Mouse (Mus musculus) midbrain, embryonic 16.5 days (tissue): Measurements from ENCODE around the gene Mrpl24. TPM values are rescaled to one million over a fixed set of nuclear protein-coding genes. Genes with fewer than 3 reads are reported as not detected.

ENCODE experiments used
- ATAC-seq: fragments of 200-750 bp; cut with Nextera tagmentation; 2 replicates; pipeline ENCODE4 v1.8.0; 2017; ENCODE audit warnings: moderate TSS enrichment
- H3K27ac ChIP-seq: fragments of 300-500 bp; sonication (generic); 2 replicates; pipeline ENCODE4 v1.5.1; 2014; ENCODE audit warnings: mild to moderate bottlenecking, low read length, mixed read lengths
- H3K27me3 ChIP-seq: fragments of 300-500 bp; sonication (generic); 2 replicates; pipeline ENCODE4 v1.6.1; 2014; ENCODE audit warnings: low read depth, low read length, mixed read lengths; ENCODE audit not compliant: control insufficient read depth, insufficient read depth
- H3K36me3 ChIP-seq: fragments of 300-500 bp; sonication (generic); 2 replicates; pipeline ENCODE4 v1.6.1; 2014; ENCODE audit warnings: mild to moderate bottlenecking, low read length, moderate library complexity, mixed read lengths; ENCODE audit not compliant: control insufficient read depth, insufficient read depth
- H3K4me1 ChIP-seq: fragments of 300-500 bp; sonication (generic); 2 replicates; pipeline ENCODE4 v1.6.1; 2014; ENCODE audit warnings: mild to moderate bottlenecking, low read length, mixed read lengths; ENCODE audit not compliant: control insufficient read depth, insufficient read depth
- H3K4me2 ChIP-seq: fragments of 300-500 bp; sonication (generic); 2 replicates; pipeline ENCODE4 v1.6.1; 2014; ENCODE audit warnings: mild to moderate bottlenecking, low read length, mixed read lengths
- H3K4me3 ChIP-seq: fragments of 300-500 bp; sonication (generic); 2 replicates; pipeline ENCODE4 v1.5.1; 2014; ENCODE audit warnings: low read depth, mild to moderate bottlenecking, low read length, moderate library complexity, mixed read lengths
- H3K9ac ChIP-seq: fragments of 300-500 bp; sonication (generic); 2 replicates; pipeline ENCODE4 v1.6.1; 2014; ENCODE audit warnings: low read depth, low read length, mixed read lengths
- H3K9me3 ChIP-seq: fragments of 300-500 bp; sonication (generic); replicated peaks from 2 replicates; pipeline ENCODE4 v1.6.1; 2014; ENCODE audit warnings: mild to moderate bottlenecking, low read length, mixed read lengths; ENCODE audit not compliant: control insufficient read depth, poor library complexity, severe bottlenecking
- WGBS: fragments of 180-500 bp; shearing (Covaris S2); extraction: QIAGEN DNeasy Blood & Tissue Kit; methylation state at CpG from one replicate; pipeline ENCODE4 v1.1.7; 2014; 5-methylcytosine and 5-hydroxymethylcytosine counted together
- polyA plus RNA-seq: library from polyadenylated mRNA; unstranded; fragments of >200 nt; fragmentation: Nextera tagmentation; extraction: Ambion mirVana; gene quantifications from 2 replicates; pipeline ENCODE4 v1.2.1, GENCODE M21; 2015

Gene Mrpl24
- polyA plus RNA-seq, 1 experiment from 2014 or later: 51.6 TPM

DNA sequence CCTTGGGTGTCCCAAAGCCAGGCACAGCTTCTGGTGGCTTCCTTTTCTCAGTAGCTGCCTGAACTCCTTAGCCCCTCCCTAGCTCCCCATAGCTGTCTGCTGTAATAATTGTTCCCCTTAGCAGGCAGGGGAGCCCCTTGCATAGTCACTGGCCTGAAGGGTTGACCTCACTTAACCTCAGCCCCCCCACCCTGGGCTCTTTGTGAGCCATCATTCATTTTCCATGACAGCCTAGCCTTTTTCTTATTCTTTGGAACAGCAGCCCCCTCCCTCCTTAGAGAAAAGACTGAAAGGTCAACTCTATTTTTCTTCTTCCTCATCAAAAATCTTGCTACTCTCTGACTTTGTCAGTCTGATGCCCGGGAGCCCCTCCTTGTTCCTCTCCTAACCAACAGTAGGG, 39.7 kb downstream of the Mrpl24 start:
- Histone ChIP-seq H3K4me3 (no peak overlapping the region), H3K36me3 (no peaks in the 10 kb centered on the region), H3K4me1 (no peaks in the 10 kb centered on the region), H3K9me3 (no peaks in the 10 kb centered on the region), H3K4me2 (no peak overlapping the region), H3K9ac (no peak overlapping the region), H3K27me3 (no peaks in the 10 kb centered on the region), H3K27ac (no peak overlapping the region)
- 30% methylated on average over 1 of the region's 1 CpGs for WGBS
- no peak for ATAC-seq

DNA sequence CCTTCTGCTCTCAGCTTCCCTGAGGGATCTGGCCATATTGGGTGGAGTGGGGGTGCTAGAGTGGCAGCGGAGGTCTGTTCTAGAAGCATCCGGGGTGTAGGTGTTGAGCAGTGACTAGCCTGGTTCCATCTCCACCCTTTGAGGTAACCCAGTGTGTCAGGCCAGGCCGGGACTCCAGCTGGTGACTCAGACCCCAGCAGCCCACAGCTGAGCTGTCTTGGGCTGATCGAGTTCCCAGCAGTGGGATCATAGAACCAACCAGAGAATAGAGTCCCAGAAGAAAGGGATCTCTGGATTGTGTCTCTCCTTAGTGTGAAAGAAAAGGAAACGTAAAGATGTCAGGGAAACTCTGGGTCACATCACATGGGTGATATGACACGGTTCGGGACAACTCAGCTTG, 40.1 kb downstream of the Mrpl24 start:
- Histone ChIP-seq H3K4me1 (no peaks in the 10 kb centered on the region), H3K36me3 (no peaks in the 10 kb centered on the region), H3K27me3 (no peaks in the 10 kb centered on the region), H3K9me3 (no peaks in the 10 kb centered on the region), H3K27ac (no peak overlapping the region), H3K4me2 (no peak overlapping the region), H3K4me3 (no peak overlapping the region), H3K9ac (no peak overlapping the region)
- no peak for ATAC-seq
- 69% methylated on average over 7 of the region's 7 CpGs for WGBS

DNA sequence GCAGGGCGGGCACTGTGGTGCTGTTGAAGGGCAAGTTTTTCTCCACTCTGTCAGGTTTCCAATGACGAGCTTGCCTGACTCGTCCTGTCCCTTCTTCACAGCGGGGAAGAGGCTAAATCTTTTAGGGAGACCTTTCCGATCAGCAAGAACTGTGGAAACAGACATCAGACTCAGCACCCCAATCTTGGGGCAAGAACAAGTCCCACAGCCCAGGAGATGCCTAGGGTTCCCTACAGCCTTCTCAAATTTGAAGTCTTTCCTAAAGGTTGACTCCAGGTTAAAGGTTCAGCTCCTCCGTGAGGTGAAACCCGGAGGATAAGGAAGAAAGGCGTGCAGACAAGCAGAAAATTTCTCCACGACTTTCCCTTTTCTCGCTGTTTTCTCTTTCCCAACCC, 40.9 kb downstream of the Mrpl24 start:
- Histone ChIP-seq H3K36me3 (no peaks in the 10 kb centered on the region), H3K4me3 (peak overlapping the region; percentile 49), H3K9ac (peak overlapping the region; percentile 63), H3K9me3 (no peaks in the 10 kb centered on the region), H3K27ac (peak overlapping the region; percentile 79), H3K4me2 (peak overlapping the region; percentile 70), H3K27me3 (no peaks in the 10 kb centered on the region), H3K4me1 (no peaks in the 10 kb centered on the region)
- ATAC-seq: peak; percentile 5; the same call in 1 of the 2 replicates
- WGBS: 3% methylated on average over 10 of the region's 10 CpGs

DNA sequence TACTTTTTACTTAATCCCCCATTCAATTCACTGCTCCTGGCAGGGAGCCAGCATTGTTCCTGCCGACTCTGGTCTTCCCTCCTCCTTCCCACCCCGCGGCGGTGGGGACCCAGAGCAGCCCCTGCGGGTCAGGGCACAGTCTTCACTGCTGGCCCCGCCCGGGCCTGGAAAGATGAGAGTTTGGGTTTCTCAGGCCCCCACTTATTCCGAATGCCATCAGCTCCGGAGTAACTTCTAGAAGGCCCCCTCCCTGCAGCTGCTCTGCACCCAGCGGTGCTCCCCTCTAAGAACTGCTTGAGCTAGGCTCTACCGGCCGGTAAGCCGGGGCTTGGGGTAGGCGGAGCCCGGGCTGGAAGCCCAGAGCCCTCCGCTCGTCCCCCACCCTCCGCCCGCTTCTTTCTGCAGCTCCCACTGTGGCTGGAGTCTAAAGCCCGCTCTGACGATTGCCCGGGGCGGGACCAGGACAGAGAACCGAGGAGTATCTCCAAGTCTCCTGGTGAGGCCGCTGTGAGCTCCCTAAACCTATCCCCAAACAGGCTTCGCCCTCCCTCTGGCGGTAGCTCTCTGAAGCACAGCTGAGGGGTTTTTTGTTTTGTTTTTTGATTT, 41.4 kb downstream of the Mrpl24 start:
- H3K27ac ChIP-seq: peak overlapping the region; percentile 79
- H3K4me1 ChIP-seq: no peaks in the 10 kb centered on the region
- peak overlapping the region; percentile 63 for H3K9ac ChIP-seq
- no peaks in the 10 kb centered on the region for H3K36me3 ChIP-seq
- H3K4me3 ChIP-seq: peak overlapping the region; percentile 49
- peak overlapping the region; percentile 70 for H3K4me2 ChIP-seq
- no peaks in the 10 kb centered on the region for H3K27me3 ChIP-seq
- WGBS: under 1% methylated on average over 27 of the region's 27 CpGs
- no peaks in the 10 kb centered on the region for H3K9me3 ChIP-seq
- peak; percentile 97 for ATAC-seq

DNA sequence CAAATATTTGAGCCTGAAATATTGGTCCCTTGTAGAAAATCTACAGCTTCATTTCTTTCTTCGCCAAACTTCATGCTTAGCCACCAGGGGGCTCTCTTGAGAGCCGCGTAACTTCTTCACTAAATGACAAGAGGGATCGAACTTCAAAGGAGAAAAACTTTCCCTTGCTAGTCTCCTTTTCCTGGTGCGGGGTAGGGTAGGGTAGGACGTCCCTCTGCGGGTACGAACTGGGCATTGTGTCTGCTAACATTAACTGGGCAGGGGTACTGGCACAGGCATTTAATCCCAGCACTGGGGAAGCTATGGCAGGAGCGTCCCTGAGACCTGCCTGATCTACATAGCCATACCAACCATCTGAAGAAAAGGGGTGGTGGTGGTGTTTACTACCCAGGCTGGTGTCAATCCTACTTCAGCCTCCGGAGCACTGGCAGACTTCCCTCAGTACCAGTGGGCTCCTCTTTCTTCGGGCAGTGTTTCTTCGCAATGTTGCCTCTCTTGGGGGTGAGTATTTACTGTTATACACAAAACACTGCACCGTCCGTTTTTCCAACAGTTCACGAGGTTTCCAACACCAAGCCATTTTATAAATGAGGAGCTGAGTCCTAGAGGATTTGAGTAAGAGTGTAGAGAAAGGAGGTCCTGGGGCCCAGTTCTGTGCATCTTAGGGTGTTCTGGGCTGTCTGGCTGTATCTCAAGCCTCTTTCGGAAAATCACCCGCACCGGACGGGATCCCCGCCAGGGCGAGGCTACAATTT, 51.1 kb downstream of the Mrpl24 start:
- H3K27ac ChIP-seq: peak overlapping the region; percentile 39; the same call in 1 of the 2 replicates
- ATAC-seq: peak; percentile 8; the same call in 1 of the 2 replicates
- H3K27me3 ChIP-seq: peaks cover 3% of the 10 kb centered on the region; the same call in 1 of the 2 replicates
- peaks cover 9% of the 10 kb centered on the region for H3K4me1 ChIP-seq
- peak overlapping the region; percentile 71 for H3K9ac ChIP-seq
- no peaks in the 10 kb centered on the region for H3K36me3 ChIP-seq
- peak overlapping the region; percentile 58 for H3K4me3 ChIP-seq
- WGBS: under 1% methylated on average over 21 of the region's 21 CpGs
- peak overlapping the region; percentile 93 for H3K4me2 ChIP-seq
- no peaks in the 10 kb centered on the region for H3K9me3 ChIP-seq

DNA sequence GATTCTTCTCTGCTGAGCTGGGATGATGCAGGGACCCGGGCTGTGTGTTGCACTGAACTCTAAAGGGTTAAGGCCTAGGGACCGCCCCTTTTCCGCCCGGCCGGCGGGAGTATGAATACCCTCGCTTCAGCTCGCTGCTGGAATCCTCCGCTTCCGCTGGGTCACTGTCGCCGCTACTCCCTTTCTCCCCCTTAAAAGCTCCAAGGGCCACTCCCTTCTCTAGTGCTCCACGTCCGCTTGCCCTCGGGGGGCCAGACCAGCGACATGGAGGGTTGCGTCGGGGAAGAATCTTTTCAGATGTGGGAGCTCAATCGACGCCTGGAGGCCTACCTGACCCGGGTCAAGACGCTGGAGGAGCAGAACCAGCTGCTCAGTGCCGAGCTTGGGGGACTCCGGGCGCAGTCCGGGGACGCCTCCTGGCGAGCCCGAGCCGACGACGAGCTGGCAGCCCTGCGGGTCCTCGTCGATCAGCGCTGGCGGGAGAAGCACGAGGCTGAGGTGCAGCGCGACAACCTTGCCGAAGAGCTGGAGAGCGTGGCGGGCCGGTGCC, 51.7 kb downstream of the Mrpl24 start, which contains the start of gene Nes:
TSS of gene Nes (plus strand) at position 140 of the 550 bp plus-strand sequence.
- Histone ChIP-seq H3K27ac (peak within 1 kb of the TSS; percentile 39), H3K9ac (peak within 1 kb of the TSS; percentile 71)
- WGBS: under 1% methylated on average over 44 of the region's 44 CpGs

DNA sequence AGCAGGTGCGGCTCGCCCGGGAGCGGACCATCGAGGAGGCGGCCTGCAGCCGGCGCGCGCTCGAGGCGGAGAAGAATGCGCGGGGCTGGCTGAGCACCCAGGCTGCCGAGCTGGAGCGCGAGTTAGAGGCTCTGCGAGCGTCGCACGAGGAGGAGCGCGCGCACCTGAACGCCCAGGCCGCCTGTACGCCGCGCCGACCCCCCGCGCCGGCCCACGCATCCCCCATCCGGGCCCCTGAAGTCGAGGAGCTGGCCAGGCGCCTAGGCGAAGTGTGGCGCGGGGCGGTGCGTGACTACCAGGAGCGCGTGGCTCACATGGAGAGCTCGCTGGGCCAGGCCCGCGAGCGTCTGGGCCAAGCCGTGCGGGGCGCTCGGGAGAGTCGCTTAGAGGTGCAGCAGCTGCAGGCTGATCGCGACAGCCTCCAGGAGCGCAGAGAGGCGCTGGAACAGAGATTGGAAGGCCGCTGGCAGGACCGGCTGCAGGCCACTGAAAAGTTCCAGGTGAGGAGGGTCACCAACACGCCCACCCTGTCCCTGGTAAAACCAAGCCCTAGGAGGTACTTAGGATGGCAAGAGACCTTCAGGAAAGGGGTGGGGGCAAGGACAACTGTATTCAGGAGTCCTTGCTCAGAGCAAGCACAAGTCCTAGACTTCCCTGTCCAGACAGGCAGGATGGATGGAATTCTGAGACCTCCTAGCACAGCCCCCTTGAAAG, 52.3 kb downstream of the Mrpl24 start:
- ATAC-seq: peak; percentile 18; the same call in 1 of the 2 replicates
- Histone ChIP-seq H3K27ac (peak overlapping the region; percentile 18; the same call in 1 of the 2 replicates), H3K4me2 (peak overlapping the region; percentile 93), H3K9ac (peak overlapping the region; percentile 71), H3K4me1 (peaks cover 9% of the 10 kb centered on the region), H3K4me3 (peak overlapping the region; percentile 58), H3K36me3 (no peaks in the 10 kb centered on the region), H3K9me3 (no peaks in the 10 kb centered on the region), H3K27me3 (peaks cover 3% of the 10 kb centered on the region; the same call in 1 of the 2 replicates)
- under 1% methylated on average over 58 of the region's 60 CpGs for WGBS

More for the DNA sequence above, 51.7 kb downstream of the Mrpl24 start, which contains the start of gene Nes:
- Histone ChIP-seq H3K4me2 (peak within 1 kb of the TSS; percentile 93), H3K9me3 (no peaks in the 10 kb centered on the region), H3K27me3 (peaks cover 3% of the 10 kb centered on the region; the same call in 1 of the 2 replicates), H3K4me3 (peak within 1 kb of the TSS; percentile 58), H3K36me3 (no peaks in the 10 kb centered on the region), H3K4me1 (peaks cover 9% of the 10 kb centered on the region)
- ATAC-seq: peak; percentile 75

DNA sequence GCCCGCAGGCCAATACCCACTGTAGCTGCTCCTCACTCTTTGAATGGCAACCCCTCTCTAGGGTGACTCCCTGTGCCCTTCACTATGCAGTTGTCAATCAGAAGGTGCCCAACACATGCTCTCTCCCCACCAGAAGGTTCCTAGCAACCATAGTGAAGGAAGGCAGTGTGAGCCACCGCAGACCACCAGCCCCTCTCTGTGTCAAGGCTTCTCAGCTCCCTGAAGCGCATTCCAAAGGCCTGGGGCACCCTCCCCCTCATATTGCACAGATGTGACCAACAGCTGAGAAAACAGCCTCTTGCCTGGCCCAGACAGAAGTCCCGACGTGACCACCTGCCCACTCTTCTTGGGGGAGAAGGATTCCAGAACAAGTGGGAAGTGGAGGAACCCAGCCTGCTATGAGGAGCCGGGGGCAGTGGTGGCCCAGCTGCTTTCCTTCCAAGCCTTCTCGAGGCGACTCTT, 52.9 kb downstream of the Mrpl24 start:
- Histone ChIP-seq H3K4me3 (peak overlapping the region; percentile 58), H3K36me3 (no peaks in the 10 kb centered on the region), H3K27me3 (peaks cover 3% of the 10 kb centered on the region; the same call in 1 of the 2 replicates), H3K9me3 (no peaks in the 10 kb centered on the region), H3K27ac (no peak overlapping the region), H3K4me2 (peak overlapping the region; percentile 93), H3K9ac (peak overlapping the region; percentile 71), H3K4me1 (peaks cover 9% of the 10 kb centered on the region)
- 7% methylated on average over 8 of the region's 8 CpGs for WGBS
- peak; percentile 27; the same call in 1 of the 2 replicates for ATAC-seq
